Mouse (Mus musculus) intestine, embryonic 16.5 days (tissue): ENCODE results near the gene Klf5. TPM values are rescaled to one million over a fixed set of nuclear protein-coding genes. Genes with fewer than 3 reads are reported as not detected.

ENCODE experiments used
- ATAC-seq: fragments of 200-750 bp; cut with Nextera tagmentation; 2 replicates; pipeline ENCODE4 v1.8.0; 2017; ENCODE audit warnings: moderate TSS enrichment, moderate library complexity
- H3K27ac ChIP-seq: fragments of 300-500 bp; sonication (generic); 2 replicates; pipeline ENCODE4 v1.5.1; 2014; ENCODE audit warnings: mild to moderate bottlenecking, low read length
- H3K27me3 ChIP-seq: fragments of 300-500 bp; sonication (generic); replicated peaks from 2 replicates; pipeline ENCODE4 v1.6.1; 2014; ENCODE audit warnings: low read length, control low read depth, mixed read lengths; ENCODE audit not compliant: control insufficient read depth, insufficient read depth
- H3K36me3 ChIP-seq: fragments of 300-500 bp; sonication (generic); 2 replicates; pipeline ENCODE4 v1.6.1; 2014; ENCODE audit warnings: low read length, control low read depth; ENCODE audit not compliant: control insufficient read depth, insufficient read depth
- H3K4me1 ChIP-seq: fragments of 300-500 bp; sonication (generic); 2 replicates; pipeline ENCODE4 v1.6.1; 2014; ENCODE audit warnings: low read length, control low read depth, mixed read lengths; ENCODE audit not compliant: control insufficient read depth, insufficient read depth
- H3K4me2 ChIP-seq: fragments of 300-500 bp; sonication (generic); 2 replicates; pipeline ENCODE4 v1.6.1; 2014; ENCODE audit warnings: low read depth, low read length, control low read depth
- H3K4me3 ChIP-seq: fragments of 300-500 bp; sonication (generic); 2 replicates; pipeline ENCODE4 v1.5.1; 2014; ENCODE audit warnings: mild to moderate bottlenecking, low read length
- H3K9ac ChIP-seq: fragments of 300-500 bp; sonication (generic); 2 replicates; pipeline ENCODE4 v1.6.1; 2014; ENCODE audit warnings: low read depth, low read length
- H3K9me3 ChIP-seq: fragments of 300-500 bp; sonication (generic); 2 replicates; pipeline ENCODE4 v1.6.1; 2016; ENCODE audit warnings: low read length, control low read depth; ENCODE audit not compliant: control insufficient read depth
- WGBS: fragments of 180-500 bp; shearing (Covaris S2); extraction: QIAGEN DNeasy Blood & Tissue Kit; methylation state at CpG from one replicate; pipeline ENCODE4 v1.1.7; 2014; 5-methylcytosine and 5-hydroxymethylcytosine counted together
- polyA plus RNA-seq: library from polyadenylated mRNA; unstranded; fragments of >200 nt; fragmentation: Nextera tagmentation; extraction: Ambion mirVana; gene quantifications from 2 replicates; pipeline ENCODE4 v1.2.1, GENCODE M21; 2015

The Klf5 gene
- polyA plus RNA-seq: 75.3 and 80.9 TPM in 2 replicates

DNA sequence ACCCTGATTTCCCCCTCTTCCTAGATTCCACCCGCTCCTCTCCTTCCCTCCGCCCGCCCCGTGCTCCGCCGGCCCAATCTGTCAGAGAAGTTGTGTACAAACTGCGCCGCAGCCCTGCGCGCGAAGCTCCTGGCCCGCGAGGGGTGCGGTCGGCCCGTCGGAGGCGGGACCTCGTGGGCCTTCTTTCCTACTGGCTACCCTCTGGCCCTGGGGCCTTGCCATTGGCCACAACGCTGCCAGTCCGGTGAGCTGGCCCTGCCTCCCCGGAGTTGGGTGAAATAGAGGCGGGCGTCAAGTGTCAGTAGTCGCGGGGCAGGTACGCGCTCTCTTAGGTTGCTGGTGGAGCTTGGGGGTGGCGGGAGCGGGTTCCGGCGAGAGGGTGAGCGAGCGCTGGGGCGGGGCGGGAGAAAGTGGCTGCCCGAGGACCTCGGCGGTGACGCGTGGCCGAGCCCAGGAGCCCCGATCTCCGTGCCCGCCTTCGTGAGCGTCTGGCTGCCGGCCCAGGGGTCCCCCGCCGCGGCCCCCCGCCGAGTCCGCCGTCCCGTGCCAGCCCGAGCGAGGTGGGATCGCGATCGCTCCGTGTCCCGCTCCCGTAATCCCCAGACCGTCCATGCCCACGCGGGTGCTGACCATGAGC is at the start of gene Klf5:
Gene Klf5, plus strand, starts transcription at position 307 of the 637 bp plus-strand sequence.
- H3K27ac ChIP-seq: peak within 1 kb of the TSS; percentile 87
- peak; percentile 98 for ATAC-seq
- H3K4me1 ChIP-seq: no peaks in the 10 kb centered on the region; the same call in none of the 2 replicates
- no peaks in the 10 kb centered on the region for H3K36me3 ChIP-seq
- H3K27me3 ChIP-seq: no peaks in the 10 kb centered on the region
- under 1% methylated on average over 67 of the region's 67 CpGs for WGBS
- H3K9me3 ChIP-seq: no peaks in the 10 kb centered on the region
- H3K4me3 ChIP-seq: peak within 1 kb of the TSS; percentile 85
- peak within 1 kb of the TSS; percentile 85 for H3K4me2 ChIP-seq
- peak within 1 kb of the TSS; percentile 95 for H3K9ac ChIP-seq

DNA sequence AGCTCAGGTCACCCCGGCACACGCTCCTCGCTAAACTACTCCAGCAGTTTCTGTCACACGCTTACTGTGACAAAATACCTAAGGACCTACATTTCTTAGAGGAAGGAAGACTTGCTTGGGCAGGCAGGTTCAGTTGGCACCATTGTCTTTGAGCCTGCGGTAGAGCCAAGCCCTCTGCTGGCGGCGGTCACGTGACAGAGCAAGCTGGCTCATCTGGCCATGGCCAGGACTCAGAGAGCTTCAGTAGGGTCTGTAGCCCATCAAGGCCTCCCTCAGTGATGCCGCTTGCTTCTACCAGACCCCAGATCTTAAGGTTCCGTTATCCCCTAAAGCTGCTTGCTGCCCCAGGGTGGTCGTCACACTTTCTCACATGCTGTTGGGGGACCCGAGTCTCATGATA is 36.5 kb upstream of the Klf5 start:
- no peak overlapping the region for H3K9ac ChIP-seq
- ATAC-seq: no peak
- no peaks in the 10 kb centered on the region for H3K4me1 ChIP-seq
- no peaks in the 10 kb centered on the region for H3K9me3 ChIP-seq
- H3K36me3 ChIP-seq: no peaks in the 10 kb centered on the region
- H3K4me2 ChIP-seq: no peak overlapping the region
- H3K4me3 ChIP-seq: no peak overlapping the region
- WGBS: 95% methylated on average over 12 of the region's 12 CpGs
- H3K27ac ChIP-seq: no peak overlapping the region
- H3K27me3 ChIP-seq: no peaks in the 10 kb centered on the region

DNA sequence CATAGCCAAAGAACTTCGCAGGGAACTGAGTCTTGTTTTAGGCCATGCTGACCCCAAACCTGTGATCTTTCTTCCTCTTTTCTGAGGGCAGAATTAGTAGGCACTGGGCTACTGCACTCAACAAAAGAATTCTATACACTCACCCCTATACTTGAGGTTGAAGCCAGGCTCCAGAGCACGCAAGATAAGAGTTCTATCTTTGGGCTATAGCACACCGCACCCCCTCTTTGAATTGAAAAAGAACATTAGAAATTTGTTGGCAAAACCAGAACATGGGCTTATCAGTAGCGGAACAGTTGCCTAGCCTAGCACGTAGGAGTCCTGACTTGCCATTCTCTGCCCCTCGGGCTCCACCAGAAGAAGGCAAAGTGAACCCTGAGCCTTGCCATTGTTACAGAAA is 34.7 kb upstream of the Klf5 start:
- 94% methylated on average over 6 of the region's 6 CpGs for WGBS
- no peaks in the 10 kb centered on the region for H3K9me3 ChIP-seq
- no peak overlapping the region for H3K27ac ChIP-seq
- H3K4me3 ChIP-seq: no peak overlapping the region
- H3K4me1 ChIP-seq: no peaks in the 10 kb centered on the region
- H3K4me2 ChIP-seq: no peak overlapping the region
- no peak overlapping the region for H3K9ac ChIP-seq
- ATAC-seq: no peak; the same call in 1 of the 2 replicates
- H3K27me3 ChIP-seq: no peaks in the 10 kb centered on the region
- no peaks in the 10 kb centered on the region for H3K36me3 ChIP-seq

DNA sequence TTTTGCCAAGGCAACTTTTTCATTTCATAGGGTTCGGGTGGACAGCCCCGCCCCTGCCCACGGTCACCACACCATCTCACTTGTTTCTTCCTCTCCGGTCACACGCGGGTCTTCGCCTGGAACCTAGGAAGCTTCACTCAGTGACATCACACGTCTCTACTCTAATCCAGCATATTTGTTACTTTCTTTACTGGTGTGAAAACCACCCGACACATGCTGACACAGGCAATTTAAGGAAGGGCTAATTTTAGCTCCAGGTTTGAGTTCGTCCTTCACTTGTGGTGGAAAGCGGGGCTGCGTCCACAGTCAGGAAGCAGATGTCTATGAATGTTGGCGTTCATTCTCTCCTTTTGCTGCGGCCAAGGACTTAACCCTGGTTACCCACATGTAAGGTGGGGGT is 32.7 kb upstream of the Klf5 start:
- no peak for ATAC-seq
- no peaks in the 10 kb centered on the region for H3K27me3 ChIP-seq
- no peak overlapping the region for H3K4me3 ChIP-seq
- no peak overlapping the region for H3K27ac ChIP-seq
- H3K4me1 ChIP-seq: no peaks in the 10 kb centered on the region
- H3K9ac ChIP-seq: no peak overlapping the region
- WGBS: 90% methylated on average over 14 of the region's 14 CpGs
- H3K9me3 ChIP-seq: no peaks in the 10 kb centered on the region
- H3K4me2 ChIP-seq: no peak overlapping the region
- no peaks in the 10 kb centered on the region for H3K36me3 ChIP-seq

DNA sequence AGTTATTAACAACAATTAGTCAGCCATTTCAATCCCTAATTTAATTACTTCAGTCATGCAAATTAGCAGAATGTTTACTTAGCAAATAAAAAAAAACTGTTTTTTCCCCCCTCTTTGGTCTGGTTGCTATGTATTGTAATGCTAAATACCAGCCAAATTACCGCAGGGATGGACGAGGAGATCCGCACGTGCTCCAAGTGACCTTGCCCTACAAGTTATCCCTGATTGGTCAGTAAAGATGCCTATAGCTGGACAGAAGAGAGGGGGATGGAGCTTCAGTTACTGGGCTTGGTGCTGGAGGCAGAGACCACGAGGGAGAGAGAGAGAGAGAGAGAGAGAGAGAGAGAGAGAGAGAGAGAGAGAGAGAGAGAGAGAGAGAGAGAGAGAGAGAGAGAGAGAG is 31.7 kb upstream of the Klf5 start:
- no peaks in the 10 kb centered on the region for H3K27me3 ChIP-seq
- H3K4me1 ChIP-seq: no peaks in the 10 kb centered on the region
- no peak overlapping the region for H3K4me3 ChIP-seq
- H3K9ac ChIP-seq: no peak overlapping the region
- no peak for ATAC-seq
- H3K27ac ChIP-seq: no peak overlapping the region
- 69% methylated on average over 5 of the region's 5 CpGs for WGBS
- H3K4me2 ChIP-seq: no peak overlapping the region
- H3K9me3 ChIP-seq: no peaks in the 10 kb centered on the region
- H3K36me3 ChIP-seq: no peaks in the 10 kb centered on the region

DNA sequence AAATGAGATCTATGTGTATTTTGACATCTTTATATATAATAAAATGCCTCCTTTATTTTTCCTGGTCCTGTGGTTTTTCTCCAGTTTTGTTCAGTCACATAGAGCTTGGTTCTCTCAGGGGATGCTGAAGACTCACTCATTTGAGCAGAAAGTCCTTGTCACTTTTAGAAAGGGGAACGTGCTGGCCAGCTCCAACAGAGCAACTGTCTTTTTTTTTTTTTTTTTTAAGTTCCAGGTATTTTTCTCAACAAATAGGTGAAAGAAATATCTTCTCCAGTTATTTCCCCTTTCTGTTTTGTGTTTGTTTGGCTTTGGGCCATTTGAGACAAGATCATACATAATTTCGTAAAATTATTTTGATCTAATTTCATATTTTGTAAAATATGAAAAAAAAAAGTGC is 24.4 kb upstream of the Klf5 start:
- Histone ChIP-seq H3K36me3 (no peaks in the 10 kb centered on the region), H3K27ac (no peak overlapping the region), H3K27me3 (no peaks in the 10 kb centered on the region), H3K4me2 (no peak overlapping the region), H3K9ac (no peak overlapping the region), H3K4me1 (no peaks in the 10 kb centered on the region), H3K9me3 (no peaks in the 10 kb centered on the region), H3K4me3 (no peak overlapping the region)
- ATAC-seq: no peak
- WGBS: 76% methylated on average over 2 of the region's 2 CpGs

DNA sequence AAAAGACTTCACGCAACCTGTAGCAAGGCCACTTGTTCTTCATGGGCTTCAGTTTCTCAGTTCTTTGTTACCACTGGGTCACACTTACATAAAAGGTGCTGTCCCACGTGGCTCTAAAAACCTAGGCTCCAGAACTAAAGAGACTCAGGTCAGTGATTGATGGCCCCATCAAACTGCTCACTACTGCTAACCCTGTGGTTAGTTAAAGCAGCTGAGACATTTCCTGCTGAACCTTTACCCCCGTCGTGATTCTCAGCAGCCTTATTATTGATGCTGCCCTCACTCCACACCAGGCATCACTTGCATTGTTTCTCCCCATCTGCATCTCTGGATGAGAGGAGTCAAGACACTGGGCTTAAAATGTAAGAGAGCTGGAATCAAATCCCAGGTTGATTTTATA is 22.7 kb upstream of the Klf5 start:
- 36% methylated on average over 4 of the region's 4 CpGs for WGBS
- no peak overlapping the region for H3K4me3 ChIP-seq
- ATAC-seq: no peak

DNA sequence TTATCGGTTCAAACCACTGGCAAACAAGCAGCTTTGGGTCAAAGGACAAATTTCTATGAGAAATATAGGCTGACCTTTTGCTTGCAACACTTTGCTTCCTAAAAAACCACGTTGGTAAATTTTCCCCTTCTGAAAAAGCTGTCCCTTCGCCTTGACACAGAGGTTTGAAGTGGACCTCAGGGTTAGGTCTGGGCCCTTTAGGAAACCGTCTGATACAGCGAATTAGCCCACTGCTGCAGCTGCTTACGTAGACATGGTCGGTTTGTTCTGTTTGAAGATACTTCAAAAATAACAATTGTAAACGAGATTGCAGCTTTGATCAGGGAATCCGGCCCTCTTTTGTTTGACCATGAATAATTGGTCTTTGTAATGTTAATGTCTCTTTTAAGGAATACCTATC is 20.2 kb upstream of the Klf5 start:
- no peaks in the 10 kb centered on the region for H3K27me3 ChIP-seq
- no peaks in the 10 kb centered on the region for H3K9me3 ChIP-seq
- H3K4me1 ChIP-seq: 0 out of 2 replicates have a peak, but pooled peaks cover 2% of the 10 kb centered on the region
- 34% methylated on average over 9 of the region's 9 CpGs for WGBS
- no peak overlapping the region for H3K9ac ChIP-seq
- H3K4me2 ChIP-seq: no peak overlapping the region
- no peaks in the 10 kb centered on the region for H3K36me3 ChIP-seq
- no peak overlapping the region for H3K27ac ChIP-seq
- no peak for ATAC-seq
- no peak overlapping the region for H3K4me3 ChIP-seq

More for the DNA sequence above, 22.7 kb upstream of the Klf5 start:
- Histone ChIP-seq H3K4me1 (no peaks in the 10 kb centered on the region), H3K9ac (no peak overlapping the region), H3K36me3 (no peaks in the 10 kb centered on the region), H3K27ac (no peak overlapping the region), H3K4me2 (no peak overlapping the region), H3K27me3 (no peaks in the 10 kb centered on the region), H3K9me3 (no peaks in the 10 kb centered on the region)

DNA sequence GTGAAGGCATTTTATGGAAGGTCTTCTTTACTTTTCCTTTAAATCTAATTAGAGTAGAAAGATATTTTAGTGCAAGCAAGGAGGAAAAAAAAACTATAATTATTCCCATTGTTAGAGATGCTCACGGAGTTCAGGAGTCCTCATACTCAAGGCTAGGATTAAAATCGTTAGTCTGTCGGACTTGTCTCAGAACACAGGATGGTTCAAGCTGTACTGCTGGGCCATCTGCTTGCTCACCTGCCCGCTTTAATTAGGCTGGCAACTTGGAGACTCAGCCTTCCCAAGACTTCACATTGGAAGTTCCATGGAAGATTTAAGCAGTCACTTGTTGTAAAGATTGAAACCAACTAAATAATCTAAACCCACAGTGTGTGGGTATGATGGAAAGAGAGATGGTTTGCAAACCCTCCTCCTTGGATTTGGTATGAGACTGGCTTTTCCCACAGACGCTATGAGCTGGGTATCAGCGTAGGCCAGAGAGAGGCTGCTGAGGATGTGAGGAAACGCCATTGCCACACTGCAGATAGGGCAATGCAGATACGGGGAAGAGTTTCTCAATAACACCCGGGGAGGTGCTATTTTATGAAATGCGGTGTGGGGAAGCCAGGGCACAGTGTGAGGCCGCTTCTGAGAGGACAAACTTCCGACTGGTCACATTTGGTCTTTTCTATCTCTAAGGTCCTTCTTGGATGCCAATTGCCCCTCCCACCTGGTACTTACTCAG is 19.6 kb upstream of the Klf5 start:
- no peaks in the 10 kb centered on the region for H3K36me3 ChIP-seq
- WGBS: 48% methylated on average over 12 of the region's 12 CpGs
- 0 out of 2 replicates have a peak, but pooled peaks cover 2% of the 10 kb centered on the region for H3K4me1 ChIP-seq
- no peaks in the 10 kb centered on the region for H3K27me3 ChIP-seq
- H3K9me3 ChIP-seq: no peaks in the 10 kb centered on the region
- H3K9ac ChIP-seq: no peak overlapping the region
- H3K4me3 ChIP-seq: no peak overlapping the region
- H3K4me2 ChIP-seq: peak overlapping the region; percentile 6; the same call in 1 of the 2 replicates
- 0 out of 2 replicates have a peak, but pooled peaks have one; percentile 20 for ATAC-seq
- H3K27ac ChIP-seq: peak overlapping the region; percentile 38
